Mouse (Mus musculus) forebrain, embryonic 13.5 days (tissue): ENCODE results near the gene Clip3. TPM values are rescaled to one million over a fixed set of nuclear protein-coding genes. Genes with fewer than 3 reads are reported as not detected.

Source experiments
- polyA plus RNA-seq: library from polyadenylated mRNA; unstranded; fragments of >200 nt; fragmentation: Nextera tagmentation; extraction: Ambion mirVana; gene quantifications from 2 replicates; pipeline ENCODE4 v1.2.1, GENCODE M21; 2015

Gene Clip3
- polyA plus RNA-seq, 1 experiment from 2014 or later: 91.4 TPM

Other genes starting within 250 kb of the Clip3 start
- gene Zfp14, start 240.3 kb upstream of the Clip3 start, polyA plus RNA-seq: 9.6 and 10.6 TPM in 2 replicates
- 10.3 and 11.8 TPM in 2 replicates for gene Zfp82, start 218.8 kb upstream of the Clip3 start, polyA plus RNA-seq
- 1.7 and 3.5 TPM in 2 replicates for gene Gm26920, start 201.3 kb upstream of the Clip3 start, polyA plus RNA-seq
- gene Zfp566, start 201.2 kb upstream of the Clip3 start, polyA plus RNA-seq: 19.3 and 20.9 TPM in 2 replicates
- gene Zfp260, start 197.0 kb upstream of the Clip3 start, polyA plus RNA-seq: 118 and 121 TPM in 2 replicates
- 19.0 and 21.1 TPM in 2 replicates for gene Zfp382, start 169.8 kb upstream of the Clip3 start, polyA plus RNA-seq
- gene Zfp146, start 122.0 kb upstream of the Clip3 start, polyA plus RNA-seq: 19.5 and 23.7 TPM in 2 replicates
- 1.7 and 4.4 TPM in 2 replicates for gene Cox7a1, start 107.6 kb upstream of the Clip3 start, polyA plus RNA-seq
- gene Capns1, start 92.9 kb upstream of the Clip3 start, polyA plus RNA-seq: 51.9 and 54.9 TPM in 2 replicates
- 189 and 194 TPM in 2 replicates for gene Polr2i, start 59.8 kb upstream of the Clip3 start, polyA plus RNA-seq
- 318 and 339 TPM in 2 replicates for gene Tbcb, start 59.5 kb upstream of the Clip3 start, polyA plus RNA-seq
- not detected in 2 replicates for gene Ovol3, start 56.0 kb upstream of the Clip3 start, polyA plus RNA-seq
- 0.21 and 0.68 TPM in 2 replicates for gene Thap8, start 11.6 kb upstream of the Clip3 start, polyA plus RNA-seq
- gene Wdr62, start 11.3 kb upstream of the Clip3 start, polyA plus RNA-seq: 11.6 and 13.2 TPM in 2 replicates
- gene Alkbh6, start 17.0 kb downstream of the Clip3 start, polyA plus RNA-seq: 101 and 102 TPM in 2 replicates
- 9.2 and 12.7 TPM in 2 replicates for gene Syne4, start 23.1 kb downstream of the Clip3 start, polyA plus RNA-seq
- not detected in 2 replicates for gene E130208F15Rik, start 30.0 kb downstream of the Clip3 start, polyA plus RNA-seq
- gene Sdhaf1, start 32.2 kb downstream of the Clip3 start, polyA plus RNA-seq: 24.2 and 24.7 TPM in 2 replicates
- 8.1 and 9.7 TPM in 2 replicates for gene Lrfn3, start 71.0 kb downstream of the Clip3 start, polyA plus RNA-seq
- 12.1 and 15.6 TPM in 2 replicates for gene Tyrobp, start 122.0 kb downstream of the Clip3 start, polyA plus RNA-seq
- gene Hcst, start 128.1 kb downstream of the Clip3 start, polyA plus RNA-seq: 0.88 TPM in 1 of 2 replicates, not detected in the other
- 1.3 and 1.6 TPM in 2 replicates for gene Nfkbid, start 130.0 kb downstream of the Clip3 start, polyA plus RNA-seq
- 306 and 329 TPM in 2 replicates for gene Aplp1, start 153.8 kb downstream of the Clip3 start, polyA plus RNA-seq
- 0.36 and 0.65 TPM in 2 replicates for gene Kirrel2, start 166.0 kb downstream of the Clip3 start, polyA plus RNA-seq
- gene Nphs1, start 166.6 kb downstream of the Clip3 start, polyA plus RNA-seq: 0.15 and 0.18 TPM in 2 replicates
- 0.31 TPM in 1 of 2 replicates, not detected in the other for gene Prodh2, start 201.9 kb downstream of the Clip3 start, polyA plus RNA-seq
- 80.6 and 88.7 TPM in 2 replicates for gene Arhgap33, start 243.3 kb downstream of the Clip3 start, polyA plus RNA-seq